Mouse (Mus musculus): ENCODE measurements around the gene Mgat5.

GRCm38 (mm10) chr1:127259669-127260068, 54.9 kb downstream of the Mgat5 start:
- TF ChIP-seq POLR2A (IDR thresholded peaks at IDR 0.05; ENCODE audit: insufficient read length, low read depth) (no peak), MAX (IDR thresholded peaks at IDR 0.05; ENCODE audit: low read depth) (no peak), POLR2AphosphoS2 (IDR thresholded peaks at IDR 0.05; ENCODE audit: insufficient read length, low read depth) (no peak), SRF (IDR thresholded peaks at IDR 0.05; ENCODE audit: control insufficient read depth, insufficient read length, low read depth) (no peak), TCF12 (IDR thresholded peaks at IDR 0.05; ENCODE audit: insufficient read depth, poor library complexity, severe bottlenecking) (no peak), E2F4 (IDR thresholded peaks at IDR 0.05; ENCODE audit: insufficient read depth) (no peak), MYOG (IDR thresholded peaks at IDR 0.05; ENCODE audit: control insufficient read depth in 1 of 3, insufficient read depth in 1 of 3, insufficient read length in 2 of 3, low read depth in 2 of 3) (no peak)
